Mouse (Mus musculus) adipose tissue, adult 10 weeks (tissue): ENCODE data around the gene Psmc3ip. TPM values are rescaled to one million over a fixed set of nuclear protein-coding genes. Genes with fewer than 3 reads are reported as not detected.

Experiments used
- polyA plus RNA-seq: library from polyadenylated mRNA; stranded (reverse); fragments of 350-450 nt; fragmentation: Illumina TruSeq; extraction: RNeasy Lipid Tissue Mini Kit (QIAGEN cat#74804); gene quantifications from one replicate; pipeline ENCODE4 v1.2.3, GENCODE M21; 2014; ENCODE audit warnings: low read depth, low replicate concordance

The Psmc3ip gene
- polyA plus RNA-seq, result 8.3 TPM

GRCm38 (mm10) chr11:101095314-101096024 is at the start of gene Psmc3ip:
Psmc3ip (minus strand) TSS chr11:101095436.

GRCm38 (mm10) chr11:101119761-101120544 is 24.7 kb upstream of the Psmc3ip start, which contains the start of the genes Retreg3 and Tubg1:
Retreg3 (minus strand) TSS chr11:101119893.
Tubg1 (plus strand) TSS chr11:101119938.

GRCm38 (mm10) chr11:101086756-101087681 is 8.2 kb downstream of the Psmc3ip start, which contains the start of gene Mlx:
Mlx (plus strand) TSS chr11:101087277.

DNA sequence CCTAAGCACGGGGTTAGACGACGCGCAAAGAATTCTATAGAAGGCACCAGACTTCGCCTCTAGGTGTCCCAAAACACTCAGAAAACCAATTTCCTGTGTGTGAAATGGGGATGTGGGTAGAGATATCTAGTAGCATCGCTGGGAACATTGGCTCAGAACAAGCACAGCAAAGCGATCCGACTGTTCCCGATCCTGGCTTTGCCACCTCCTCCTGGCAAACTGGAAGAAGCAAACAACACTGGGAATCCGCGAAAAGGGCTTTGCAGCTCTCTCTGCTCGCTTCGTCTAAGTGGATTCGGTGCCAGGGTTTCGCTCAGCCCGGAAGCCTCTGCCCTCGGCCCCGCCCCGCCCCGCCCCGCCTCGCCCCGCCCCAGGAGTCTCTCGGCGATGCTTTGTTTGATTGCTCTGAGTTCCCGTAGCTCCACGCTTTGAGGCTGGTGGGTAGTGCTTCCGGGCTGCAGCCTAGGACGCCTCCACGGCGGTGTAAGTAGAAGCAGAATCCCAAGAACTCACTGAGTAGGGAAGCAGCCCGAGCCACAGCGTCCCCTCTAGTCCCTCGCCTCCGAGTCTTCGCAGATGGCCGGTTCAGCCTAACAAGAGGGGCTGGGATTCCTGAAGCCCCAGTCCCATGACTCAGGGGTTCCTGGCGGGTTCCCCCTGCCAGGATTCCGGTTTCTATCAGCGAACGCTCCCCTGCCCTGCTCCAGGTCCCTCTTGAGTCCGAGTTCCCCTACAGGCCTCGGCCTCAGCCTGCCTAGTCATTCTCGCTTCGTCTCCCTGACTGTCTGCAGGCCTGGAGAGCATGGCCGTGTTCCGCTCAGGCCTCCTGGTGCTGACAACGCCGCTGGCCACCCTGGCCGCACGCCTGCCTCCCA is 12.8 kb downstream of the Psmc3ip start, which contains the start of gene Coasy:
Gene Coasy (plus strand): TSS at position 358 of the 875 bp plus-strand sequence.

GRCm38 (mm10) chr11:101078121-101078520 is 17.1 kb downstream of the Psmc3ip start, which contains the start of gene Hsd17b1:
Hsd17b1 (plus strand) TSS chr11:101078411.

DNA sequence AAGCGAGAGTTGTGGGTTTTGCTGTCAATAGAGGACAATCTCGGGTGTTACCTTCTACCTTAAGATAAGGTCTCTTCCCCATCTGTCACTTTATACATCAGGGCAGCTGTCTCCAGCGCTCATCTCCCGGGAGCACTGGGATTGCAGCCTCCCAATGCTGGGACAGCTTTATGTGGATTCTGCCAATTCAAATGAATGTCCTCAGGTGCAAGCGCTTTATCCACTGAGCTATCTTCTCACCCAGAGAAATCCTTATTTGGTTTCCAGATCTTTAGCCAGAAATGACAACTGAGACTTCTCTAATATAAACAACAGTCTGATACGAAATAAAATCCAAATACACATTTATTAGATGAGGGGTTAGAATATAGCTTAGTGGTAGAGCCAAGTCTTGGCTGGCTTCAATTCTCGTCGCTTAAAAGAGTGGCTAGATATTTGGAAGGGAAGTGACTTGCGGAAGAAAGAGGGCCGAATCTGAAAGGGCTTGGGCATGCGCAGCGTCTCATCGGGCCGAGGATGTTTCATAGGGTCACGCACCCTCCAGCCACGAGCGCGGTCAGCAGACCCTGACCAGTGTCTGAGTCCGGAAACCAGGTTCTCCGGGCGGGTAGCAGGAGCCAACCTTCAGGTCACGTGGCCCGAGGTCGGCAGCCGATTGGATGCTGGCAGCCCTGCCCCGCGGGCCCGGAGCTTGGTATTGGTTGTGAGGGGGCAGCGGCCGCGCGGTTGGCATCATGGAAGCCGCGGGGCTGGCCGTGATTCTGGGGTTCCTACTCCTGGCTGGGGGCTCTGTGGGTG is 25.6 kb downstream of the Psmc3ip start, which contains the start of gene Naglu:
Gene Naglu (plus strand): TSS at position 622 of the 798 bp plus-strand sequence.

Other genes with a start within 250 kb of the Psmc3ip start
- gene Stat5b, start 244.7 kb downstream of the Psmc3ip start, polyA plus RNA-seq, result 23.3 TPM
- 31.5 TPM for gene Stat5a, start 236.1 kb downstream of the Psmc3ip start, polyA plus RNA-seq
- gene Stat3, start 155.9 kb downstream of the Psmc3ip start, polyA plus RNA-seq, result 70.6 TPM
- gene Cavin1, start 124.5 kb downstream of the Psmc3ip start, polyA plus RNA-seq, result 278 TPM
- 100 TPM for gene Atp6v0a1, start 86.0 kb downstream of the Psmc3ip start, polyA plus RNA-seq
- gene Naglu, start 25.4 kb downstream of the Psmc3ip start, polyA plus RNA-seq, result 34.9 TPM
- 0.62 TPM for gene Hsd17b1, start 17.0 kb downstream of the Psmc3ip start, polyA plus RNA-seq
- gene Coasy, start 12.9 kb downstream of the Psmc3ip start, polyA plus RNA-seq, result 35.8 TPM
- gene Mlx, start 8.2 kb downstream of the Psmc3ip start, polyA plus RNA-seq, result 33.4 TPM
- gene Retreg3, start 24.5 kb upstream of the Psmc3ip start, polyA plus RNA-seq, result 45.6 TPM
- gene Tubg1, start 24.5 kb upstream of the Psmc3ip start, polyA plus RNA-seq, result 22.4 TPM
- 2.4 TPM for gene Tubg2, start 60.5 kb upstream of the Psmc3ip start, polyA plus RNA-seq
- 3.5 TPM for gene Cntnap1, start 75.1 kb upstream of the Psmc3ip start, polyA plus RNA-seq
- 10.9 TPM for gene Plekhh3, start 75.9 kb upstream of the Psmc3ip start, polyA plus RNA-seq
- not detected for gene Ccr10, start 80.0 kb upstream of the Psmc3ip start, polyA plus RNA-seq
- 45.0 TPM for gene Ezh1, start 131.0 kb upstream of the Psmc3ip start, polyA plus RNA-seq
- 44.1 TPM for gene Ramp2, start 150.6 kb upstream of the Psmc3ip start, polyA plus RNA-seq
- gene Vps25, start 158.3 kb upstream of the Psmc3ip start, polyA plus RNA-seq, result 145 TPM
- 14.0 TPM for gene Wnk4, start 165.1 kb upstream of the Psmc3ip start, polyA plus RNA-seq
- 3.1 TPM for gene Cntd1, start 183.6 kb upstream of the Psmc3ip start, polyA plus RNA-seq
- 114 TPM for gene Coa3, start 183.7 kb upstream of the Psmc3ip start, polyA plus RNA-seq
- gene Becn1, start 206.8 kb upstream of the Psmc3ip start, polyA plus RNA-seq, result 151 TPM
- 64.9 TPM for gene Psme3, start 220.8 kb upstream of the Psmc3ip start, polyA plus RNA-seq
- gene Aoc2, start 229.6 kb upstream of the Psmc3ip start, polyA plus RNA-seq, result 2.3 TPM
- gene Aoc3, start 235.2 kb upstream of the Psmc3ip start, polyA plus RNA-seq, result 318 TPM